Mouse (Mus musculus) heart, adult 2 months (tissue): ENCODE data around the gene Mark4. TPM values are rescaled to one million over a fixed set of nuclear protein-coding genes. Genes with fewer than 3 reads are reported as not detected.

ENCODE experiments used
- DNase-seq, 2 experiments: peaks; one replicate each; pipeline ENCODE4 v3.0.0; 2021
- H3K27ac ChIP-seq: fragments of 200-600 bp; 2 replicates; pipeline ENCODE4 v1.8.1; 2022
- H3K27me3 ChIP-seq: fragments of 200-500 bp; 2 replicates; pipeline ENCODE4 v1.6.1; 2012; ENCODE audit warnings: mild to moderate bottlenecking, low read length, inconsistent platforms, mixed read lengths; ENCODE audit not compliant: control insufficient read depth, insufficient read depth
- H3K36me3 ChIP-seq: fragments of 200-500 bp; 2 replicates; pipeline ENCODE4 v1.6.1; 2012; ENCODE audit warnings: low read length, inconsistent platforms; ENCODE audit not compliant: control insufficient read depth, insufficient read depth
- H3K4me1 ChIP-seq: fragments of 200-500 bp; 2 replicates; pipeline ENCODE4 v1.6.1; 2011; ENCODE audit warnings: low read length; ENCODE audit not compliant: control insufficient read depth, insufficient read depth
- H3K4me3 ChIP-seq: fragments of 200-600 bp; 2 replicates; pipeline ENCODE4 v1.8.1; 2022
- H3K79me2 ChIP-seq: fragments of 200-500 bp; replicated peaks from 2 replicates; pipeline ENCODE4 v1.6.1; 2012; ENCODE audit warnings: mild to moderate bottlenecking, inconsistent platforms, low read length, moderate library complexity, mixed read lengths; ENCODE audit not compliant: control insufficient read depth, insufficient read depth
- H3K9ac ChIP-seq: fragments of 200-500 bp; 2 replicates; pipeline ENCODE4 v1.6.1; 2012; ENCODE audit warnings: low read depth, mild to moderate bottlenecking, control low read depth, inconsistent platforms, low read length, mixed read lengths
- CTCF ChIP-seq: fragments of 200-600 bp; IDR thresholded peaks from 2 replicates; pipeline ENCODE4 v1.8.1; 2022; ENCODE audit warnings: antibody characterized with exemption, mild to moderate bottlenecking, moderate library complexity
- EP300 ChIP-seq: fragments of 200-500 bp; IDR thresholded peaks from 2 replicates; pipeline ENCODE4 v1.6.1; 2011; ENCODE audit warnings: low read depth, low read length, control low read depth; ENCODE audit not compliant: insufficient read depth
- POLR2A ChIP-seq: fragments of 200-500 bp; IDR thresholded peaks from 2 replicates; pipeline ENCODE4 v1.6.1; 2011; ENCODE audit warnings: mild to moderate bottlenecking, low read depth, low read length, control low read depth; ENCODE audit not compliant: insufficient read depth
- WGBS: fragments of 180-500 bp; shearing (Covaris S2); methylation state at CpG from one replicate; pipeline ENCODE4 v1.1.7; 2018; 5-methylcytosine and 5-hydroxymethylcytosine counted together
- intact Hi-C: fragments of 180-260 bp; cut with DNase I; formaldehyde crosslinking; loops from one replicate; pipeline ENCODE4 v1.15.1; 2025
- polyA plus RNA-seq: library from polyadenylated mRNA; depleted of rRNA; stranded (reverse); fragments of >200 nt; gene quantifications from 2 replicates; pipeline ENCODE4 v1.2.3, GENCODE M21; 2012
- total RNA-seq, 2 experiments: library from RNA; stranded (reverse); gene quantifications; 2 replicates each; pipeline ENCODE4 v1.2.3; 2021

The Mark4 gene
- total and polyA plus RNA-seq, 3 experiments, result 11.8 to 27.2 (median 22.4) TPM

DNA sequence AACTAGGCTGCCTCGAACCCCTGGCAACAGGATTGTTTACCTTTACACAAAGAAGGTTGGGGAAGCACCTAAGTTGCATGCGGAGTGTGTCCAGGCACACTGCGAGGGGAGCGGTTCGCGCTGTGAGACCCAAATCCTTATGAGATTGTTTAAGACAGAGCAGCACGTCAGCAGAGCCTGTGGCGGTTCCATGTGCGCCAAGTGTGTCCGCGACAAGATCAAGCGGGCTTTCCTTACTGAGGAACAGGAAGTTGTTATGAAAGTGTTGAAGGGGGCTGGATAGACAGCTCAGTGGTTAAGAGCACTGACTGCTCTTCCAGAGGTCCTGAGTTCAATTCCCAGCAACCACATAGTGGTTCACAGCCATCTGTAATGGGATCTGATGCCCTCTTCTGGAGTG, 9.7 kb upstream of the Mark4 start:
- no peak overlapping the region for H3K27ac ChIP-seq
- no peak for DNase-seq
- H3K9ac ChIP-seq, result no peak overlapping the region
- no peak for TF ChIP-seq POLR2A
- no peak for TF ChIP-seq CTCF
- no peak for TF ChIP-seq EP300
- H3K4me1 ChIP-seq, result peaks cover 6% of the 10 kb centered on the region
- 65% methylated on average over 12 of the region's 12 CpGs for WGBS
- no peaks in the 10 kb centered on the region; the same call in 1 of the 2 replicates for H3K27me3 ChIP-seq
- no peak overlapping the region for H3K4me3 ChIP-seq
- H3K36me3 ChIP-seq, result no peaks in the 10 kb centered on the region
- intact Hi-C loops, result no loop called here
- H3K79me2 ChIP-seq, result no peaks in the 10 kb centered on the region

DNA sequence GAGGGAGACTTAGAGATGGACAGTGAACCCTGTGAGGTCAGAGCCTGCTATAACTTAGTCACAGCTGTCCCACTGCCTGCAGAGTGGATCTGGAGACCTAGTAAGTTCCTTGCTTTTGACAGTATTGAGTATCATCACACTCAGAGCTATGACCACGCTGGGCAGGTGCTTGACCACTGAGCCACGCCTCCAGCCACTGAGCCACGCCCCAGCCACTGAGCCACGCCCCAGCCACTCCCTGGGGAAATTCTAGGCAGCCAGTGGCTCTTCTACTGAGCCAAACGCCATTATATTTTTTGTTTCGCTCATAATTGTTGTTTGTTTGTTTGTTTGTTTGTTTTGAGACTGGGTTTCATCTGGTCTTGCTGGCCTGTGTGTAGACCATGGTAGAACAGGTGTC, 9.0 kb upstream of the Mark4 start:
- H3K27ac ChIP-seq, result no peak overlapping the region
- H3K9ac ChIP-seq, result no peak overlapping the region
- no peaks in the 10 kb centered on the region for H3K36me3 ChIP-seq
- intact Hi-C loops, result no loop called here
- no peak overlapping the region for H3K4me3 ChIP-seq
- no peak for DNase-seq
- TF ChIP-seq CTCF (no peak), POLR2A (no peak), EP300 (no peak)
- H3K27me3 ChIP-seq, result no peaks in the 10 kb centered on the region; the same call in 1 of the 2 replicates
- 40% methylated on average over 6 of the region's 6 CpGs for WGBS
- H3K79me2 ChIP-seq, result no peaks in the 10 kb centered on the region
- H3K4me1 ChIP-seq, result peaks cover 2% of the 10 kb centered on the region; the same call in 1 of the 2 replicates

DNA sequence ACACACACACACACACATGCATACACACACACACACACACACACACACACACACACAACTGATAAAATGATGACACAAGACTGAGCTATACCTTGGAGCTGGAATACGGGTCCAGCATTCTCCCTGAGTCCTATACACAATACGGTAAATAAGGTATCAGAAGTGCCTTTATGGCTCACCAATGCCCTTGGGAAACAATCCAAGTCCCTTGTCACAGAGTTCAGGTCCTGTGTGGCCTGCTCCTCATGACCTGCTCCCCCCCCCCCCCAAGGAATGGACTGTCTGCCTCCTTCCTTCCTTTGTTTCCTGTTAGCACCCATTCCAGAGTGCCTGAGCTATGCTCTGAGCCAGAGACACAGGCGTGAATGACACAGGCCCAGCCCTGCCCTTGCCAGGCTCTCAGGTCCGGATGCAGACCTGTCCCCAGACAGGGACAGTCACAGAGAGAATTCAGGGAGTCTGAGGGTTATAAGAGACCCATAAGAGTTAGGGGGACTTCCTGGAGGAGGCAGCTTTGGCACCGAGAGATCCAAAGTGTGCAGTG, 8.1 kb upstream of the Mark4 start:
- no peak for DNase-seq
- 45% methylated on average over 5 of the region's 5 CpGs for WGBS
- Histone ChIP-seq H3K36me3 (no peaks in the 10 kb centered on the region), H3K27ac (no peak overlapping the region), H3K9ac (no peak overlapping the region), H3K27me3 (no peaks in the 10 kb centered on the region; the same call in 1 of the 2 replicates), H3K79me2 (no peaks in the 10 kb centered on the region), H3K4me1 (no peaks in the 10 kb centered on the region), H3K4me3 (no peak overlapping the region)
- intact Hi-C loops, result no loop called here
- TF ChIP-seq CTCF (no peak), POLR2A (no peak), EP300 (0 out of 2 replicates have a peak, but pooled peaks have one; percentile 41)

DNA sequence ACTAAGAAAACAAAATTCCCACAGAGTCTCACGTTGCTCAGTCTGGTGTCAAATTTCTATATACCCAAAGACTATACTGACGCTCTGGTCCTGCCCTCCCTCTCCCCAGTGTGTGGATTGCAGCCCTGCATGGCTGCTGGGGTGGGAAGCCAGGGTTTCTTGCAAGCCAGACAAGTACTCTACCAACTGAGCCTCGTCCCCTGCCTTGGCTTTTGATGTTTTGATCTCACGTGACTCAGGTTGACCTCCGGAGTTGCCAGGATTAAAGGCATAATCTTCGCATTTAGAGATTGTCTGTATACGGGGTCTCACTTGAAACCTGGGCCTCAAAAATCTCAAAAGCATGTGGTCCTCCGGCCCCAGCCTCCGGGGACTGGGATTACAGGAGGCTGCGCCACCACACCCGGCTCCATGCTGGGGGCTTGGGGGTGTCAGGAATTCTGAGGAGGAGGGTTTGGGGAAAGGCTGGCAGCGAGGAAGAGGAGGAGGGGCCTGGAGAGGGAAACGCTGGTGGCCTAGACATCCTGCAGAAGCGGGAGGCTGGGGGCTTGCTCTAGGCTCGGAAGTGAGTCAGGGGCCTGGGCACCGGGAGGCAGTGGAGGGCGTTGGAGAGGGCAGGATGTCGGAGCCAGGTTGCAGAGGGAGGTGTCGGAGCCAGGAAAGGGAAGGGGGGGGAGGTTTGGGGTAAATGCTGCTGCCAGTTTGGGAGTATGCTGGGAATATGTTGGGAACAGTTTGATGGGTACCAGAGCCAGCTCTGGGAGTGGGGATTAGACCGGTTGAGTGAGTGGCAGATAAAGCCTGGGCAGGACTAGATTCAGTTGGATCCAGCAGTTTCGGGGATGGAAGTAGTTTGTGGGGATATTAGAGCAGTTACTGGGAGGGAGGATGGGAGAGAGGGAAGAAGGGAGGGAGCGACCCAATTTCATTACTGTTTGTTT, 6.0 kb upstream of the Mark4 start:
- Histone ChIP-seq H3K4me3 (no peak overlapping the region), H3K4me1 (no peaks in the 10 kb centered on the region), H3K9ac (no peak overlapping the region), H3K27ac (no peak overlapping the region), H3K79me2 (no peaks in the 10 kb centered on the region), H3K36me3 (no peaks in the 10 kb centered on the region), H3K27me3 (no peaks in the 10 kb centered on the region; the same call in 1 of the 2 replicates)
- 32% methylated on average over 21 of the region's 22 CpGs for WGBS
- DNase-seq, result no peak
- TF ChIP-seq POLR2A (no peak), CTCF (no peak), EP300 (no peak)
- intact Hi-C loops, result no loop called here

DNA sequence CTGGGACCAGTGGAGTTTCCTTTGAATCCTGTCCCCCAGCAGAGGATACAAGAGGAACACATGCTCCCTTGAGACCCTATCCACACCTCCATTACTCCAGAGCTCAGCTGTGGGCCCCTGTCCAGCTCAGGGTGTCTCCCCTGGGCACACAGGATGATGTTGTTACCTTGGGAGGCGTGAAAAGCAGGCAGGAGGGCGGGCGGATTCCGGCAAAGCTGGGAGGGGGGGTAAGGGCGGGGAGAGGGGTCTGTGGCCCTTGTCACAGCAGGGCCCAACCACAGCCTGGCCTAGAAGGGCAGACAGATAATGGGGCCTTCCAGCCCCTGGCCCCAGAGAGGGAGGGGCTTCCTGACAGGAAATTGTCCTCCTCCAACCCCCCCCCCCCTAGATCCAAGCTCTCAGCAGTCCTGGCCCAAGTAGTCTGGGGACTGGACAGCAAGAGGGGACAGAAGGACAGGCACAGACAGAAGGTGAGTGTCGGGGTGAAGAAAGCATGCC, 4.3 kb upstream of the Mark4 start, which contains the start of gene Exoc3l2:
Gene Exoc3l2, plus strand, starts transcription at position 448 of the 498 bp plus-strand sequence.
- TF ChIP-seq EP300, result no peak
- TF ChIP-seq CTCF, result no peak
- no peak for TF ChIP-seq POLR2A
- DNase-seq, result no peak
- no peak within 1 kb of the TSS for H3K27ac ChIP-seq
- H3K27me3 ChIP-seq, result no peaks in the 10 kb centered on the region; the same call in 1 of the 2 replicates
- no peaks in the 10 kb centered on the region for H3K36me3 ChIP-seq
- no peaks in the 10 kb centered on the region; the same call in 1 of the 2 replicates for H3K79me2 ChIP-seq
- H3K9ac ChIP-seq, result no peak within 1 kb of the TSS; the same call in 1 of the 2 replicates
- intact Hi-C loops, result no loop called here
- 40% methylated on average over 6 of the region's 6 CpGs for WGBS
- H3K4me1 ChIP-seq, result no peaks in the 10 kb centered on the region
- H3K4me3 ChIP-seq, result no peak within 1 kb of the TSS
